Mouse (Mus musculus) spleen, adult 12 weeks (tissue): ENCODE measurements around the gene Saysd1.
"Not testable (repeated sequence)": the region's sequence is repeated elsewhere in the genome, so short reads cannot be mapped to it uniquely, and the experiment has no call there.

ENCODE experiments used
- DNase-seq: peaks from one replicate; pipeline ENCODE4 v3.0.0; 2022; ENCODE audit warnings: low spot score

Saysd1 gene

GRCm38 (mm10) chr14:20032738-20033116 lies 105.6 kb downstream of the Saysd1 start:
- DNase-seq: no peak

GRCm38 (mm10) chr14:20032016-20032737 lies 106.2 kb downstream of the Saysd1 start:
- DNase-seq: no peak

- DNase-seq: no peak
These were observed 108.7 kb downstream of the Saysd1 start for GRCm38 (mm10) chr14:20029606-20030005.

- DNase-seq: not testable (repeated sequence)
These were observed 110.9 kb downstream of the Saysd1 start for GRCm38 (mm10) chr14:20027475-20027874.
